Mouse (Mus musculus): Measurements from ENCODE around the gene Aplf. TPM values are rescaled to one million over a fixed set of nuclear protein-coding genes. Genes with fewer than 3 reads are reported as not detected.

Aplf gene
- polyA plus RNA-seq, 1 experiment from 2014 or later = 15.0 TPM

- H3K4me3 ChIP-seq (ENCODE audit: low read depth, low read length) = no peak overlapping the region; the same call in 1 of the 2 replicates
- 39% methylated on average over 7 of the region's 7 CpGs for WGBS
- H3K36me3 ChIP-seq (ENCODE audit: control insufficient read depth, insufficient read depth, low read length) = no peaks in the 10 kb centered on the region
- no peaks in the 10 kb centered on the region for H3K27me3 ChIP-seq (replicated peaks; ENCODE audit: control insufficient read depth, insufficient read depth, low read length)
- peak overlapping the region; percentile 75 for H3K4me2 ChIP-seq (ENCODE audit: low read length)
- ATAC-seq (replicated peaks; ENCODE audit: low FRiP score, low TSS enrichment, low read depth) (no peak), DNase-seq (ENCODE audit: low spot score) (peak; percentile 73)
- no peak overlapping the region for H3K27ac ChIP-seq (ENCODE audit: low read depth)
- no peaks in the 10 kb centered on the region for H3K9me3 ChIP-seq (ENCODE audit: control insufficient read depth, low read length)
- H3K9ac ChIP-seq (ENCODE audit: low read length) = no peak overlapping the region
- H3K4me1 ChIP-seq (replicated peaks; ENCODE audit: control insufficient read depth, insufficient read depth, low read length) = peaks cover 7% of the 10 kb centered on the region
These were observed 2.0 kb downstream of the Aplf start for GRCm38 (mm10) chr6:87669894-87670588.

GRCm38 (mm10) chr6:87668733-87669132 is 3.3 kb downstream of the Aplf start:
- H3K36me3 ChIP-seq (ENCODE audit: control insufficient read depth, insufficient read depth, low read length) = no peaks in the 10 kb centered on the region
- no peak overlapping the region for H3K9ac ChIP-seq (ENCODE audit: low read length)
- H3K9me3 ChIP-seq (ENCODE audit: control insufficient read depth, low read length) = no peaks in the 10 kb centered on the region
- DNase-seq (ENCODE audit: low spot score) = no peak
- H3K27me3 ChIP-seq (replicated peaks; ENCODE audit: control insufficient read depth, insufficient read depth, low read length) = no peaks in the 10 kb centered on the region
- peaks cover 7% of the 10 kb centered on the region for H3K4me1 ChIP-seq (replicated peaks; ENCODE audit: control insufficient read depth, insufficient read depth, low read length)
- H3K4me3 ChIP-seq (ENCODE audit: low read depth, low read length) = no peak overlapping the region
- ATAC-seq (replicated peaks; ENCODE audit: low FRiP score, low TSS enrichment, low read depth) = no peak
- no peak overlapping the region for H3K4me2 ChIP-seq (ENCODE audit: low read length)
- 86% methylated on average over 3 of the region's 3 CpGs for WGBS
- no peak overlapping the region for H3K27ac ChIP-seq (ENCODE audit: low read depth)

GRCm38 (mm10) chr6:87667804-87668203 is 4.2 kb downstream of the Aplf start:
- Histone ChIP-seq H3K36me3 (ENCODE audit: control insufficient read depth, insufficient read depth, low read length) (0 out of 2 replicates have a peak, but pooled peaks cover 2% of the 10 kb centered on the region), H3K27me3 (replicated peaks; ENCODE audit: control insufficient read depth, insufficient read depth, low read length) (no peaks in the 10 kb centered on the region), H3K4me2 (ENCODE audit: low read length) (no peak overlapping the region), H3K9me3 (ENCODE audit: control insufficient read depth, low read length) (no peaks in the 10 kb centered on the region), H3K4me1 (replicated peaks; ENCODE audit: control insufficient read depth, insufficient read depth, low read length) (peaks cover 7% of the 10 kb centered on the region), H3K27ac (ENCODE audit: low read depth) (no peak overlapping the region), H3K4me3 (ENCODE audit: low read depth, low read length) (no peak overlapping the region), H3K9ac (ENCODE audit: low read length) (no peak overlapping the region)
- ATAC-seq (replicated peaks; ENCODE audit: low FRiP score, low TSS enrichment, low read depth) = no peak
- 82% methylated on average over 8 of the region's 8 CpGs for WGBS
- no peak for DNase-seq (ENCODE audit: low spot score)

- WGBS = 90% methylated on average over 9 of the region's 9 CpGs
- Histone ChIP-seq H3K9ac (ENCODE audit: low read length) (no peak overlapping the region), H3K9me3 (ENCODE audit: control insufficient read depth, low read length) (no peaks in the 10 kb centered on the region), H3K4me3 (ENCODE audit: low read depth, low read length) (no peak overlapping the region), H3K4me2 (ENCODE audit: low read length) (no peak overlapping the region), H3K27me3 (replicated peaks; ENCODE audit: control insufficient read depth, insufficient read depth, low read length) (no peaks in the 10 kb centered on the region), H3K36me3 (ENCODE audit: control insufficient read depth, insufficient read depth, low read length) (0 out of 2 replicates have a peak, but pooled peaks cover 2% of the 10 kb centered on the region), H3K27ac (ENCODE audit: low read depth) (no peak overlapping the region), H3K4me1 (replicated peaks; ENCODE audit: control insufficient read depth, insufficient read depth, low read length) (no peaks in the 10 kb centered on the region)
- ATAC-seq (replicated peaks; ENCODE audit: low FRiP score, low TSS enrichment, low read depth) = no peak
- no peak for DNase-seq (ENCODE audit: low spot score)
These were observed 8.5 kb downstream of the Aplf start for GRCm38 (mm10) chr6:87663445-87663844.

- ATAC-seq (replicated peaks; ENCODE audit: low FRiP score, low TSS enrichment, low read depth) = no peak
These were observed 9.8 kb downstream of the Aplf start for GRCm38 (mm10) chr6:87662197-87662596.

GRCm38 (mm10) chr6:87661707-87662106 is 10.3 kb downstream of the Aplf start:
- Histone ChIP-seq H3K4me1 (replicated peaks; ENCODE audit: control insufficient read depth, insufficient read depth, low read length) (no peaks in the 10 kb centered on the region), H3K36me3 (ENCODE audit: control insufficient read depth, insufficient read depth, low read length) (0 out of 2 replicates have a peak, but pooled peaks cover 6% of the 10 kb centered on the region), H3K9me3 (ENCODE audit: control insufficient read depth, low read length) (no peaks in the 10 kb centered on the region), H3K9ac (ENCODE audit: low read length) (no peak overlapping the region), H3K4me2 (ENCODE audit: low read length) (no peak overlapping the region), H3K27ac (ENCODE audit: low read depth) (no peak overlapping the region), H3K4me3 (ENCODE audit: low read depth, low read length) (no peak overlapping the region), H3K27me3 (replicated peaks; ENCODE audit: control insufficient read depth, insufficient read depth, low read length) (no peaks in the 10 kb centered on the region)
- ATAC-seq (replicated peaks; ENCODE audit: low FRiP score, low TSS enrichment, low read depth) (no peak), DNase-seq (ENCODE audit: low spot score) (no peak)
- WGBS = 75% methylated on average over 2 of the region's 2 CpGs

More at GRCm38 (mm10) chr6:87662197-87662596, 9.8 kb downstream of the Aplf start:
- H3K4me1 ChIP-seq (replicated peaks; ENCODE audit: control insufficient read depth, insufficient read depth, low read length) = no peaks in the 10 kb centered on the region
- H3K36me3 ChIP-seq (ENCODE audit: control insufficient read depth, insufficient read depth, low read length) = 0 out of 2 replicates have a peak, but pooled peaks cover 6% of the 10 kb centered on the region
- H3K9ac ChIP-seq (ENCODE audit: low read length) = no peak overlapping the region
- H3K27me3 ChIP-seq (replicated peaks; ENCODE audit: control insufficient read depth, insufficient read depth, low read length) = no peaks in the 10 kb centered on the region
- no peak overlapping the region for H3K4me2 ChIP-seq (ENCODE audit: low read length)
- no peak for DNase-seq (ENCODE audit: low spot score)
- H3K9me3 ChIP-seq (ENCODE audit: control insufficient read depth, low read length) = no peaks in the 10 kb centered on the region
- WGBS = 75% methylated on average over 6 of the region's 6 CpGs
- no peak overlapping the region for H3K4me3 ChIP-seq (ENCODE audit: low read depth, low read length)
- H3K27ac ChIP-seq (ENCODE audit: low read depth) = no peak overlapping the region

GRCm38 (mm10) chr6:87658816-87659215 is 13.2 kb downstream of the Aplf start:
- no peaks in the 10 kb centered on the region for H3K9me3 ChIP-seq (ENCODE audit: control insufficient read depth, low read length)
- H3K9ac ChIP-seq (ENCODE audit: low read length) = no peak overlapping the region
- WGBS = 93% methylated on average over 4 of the region's 4 CpGs
- no peak overlapping the region for H3K4me3 ChIP-seq (ENCODE audit: low read depth, low read length)
- no peak overlapping the region for H3K27ac ChIP-seq (ENCODE audit: low read depth)
- H3K36me3 ChIP-seq (ENCODE audit: control insufficient read depth, insufficient read depth, low read length) = 0 out of 2 replicates have a peak, but pooled peaks cover 8% of the 10 kb centered on the region
- DNase-seq (ENCODE audit: low spot score) = no peak
- H3K4me1 ChIP-seq (replicated peaks; ENCODE audit: control insufficient read depth, insufficient read depth, low read length) = no peaks in the 10 kb centered on the region
- H3K4me2 ChIP-seq (ENCODE audit: low read length) = no peak overlapping the region
- H3K27me3 ChIP-seq (replicated peaks; ENCODE audit: control insufficient read depth, insufficient read depth, low read length) = no peaks in the 10 kb centered on the region
- ATAC-seq (replicated peaks; ENCODE audit: low FRiP score, low TSS enrichment, low read depth) = no peak

GRCm38 (mm10) chr6:87653904-87654638 is 17.9 kb downstream of the Aplf start:
- Histone ChIP-seq H3K9ac (ENCODE audit: low read length) (no peak overlapping the region), H3K36me3 (ENCODE audit: control insufficient read depth, insufficient read depth, low read length) (0 out of 2 replicates have a peak, but pooled peaks cover 10% of the 10 kb centered on the region), H3K27ac (ENCODE audit: low read depth) (no peak overlapping the region), H3K4me2 (ENCODE audit: low read length) (no peak overlapping the region), H3K4me3 (ENCODE audit: low read depth, low read length) (no peak overlapping the region), H3K27me3 (replicated peaks; ENCODE audit: control insufficient read depth, insufficient read depth, low read length) (no peaks in the 10 kb centered on the region), H3K4me1 (replicated peaks; ENCODE audit: control insufficient read depth, insufficient read depth, low read length) (no peaks in the 10 kb centered on the region), H3K9me3 (ENCODE audit: control insufficient read depth, low read length) (no peaks in the 10 kb centered on the region)
- ATAC-seq (replicated peaks; ENCODE audit: low FRiP score, low TSS enrichment, low read depth) (no peak), DNase-seq (ENCODE audit: low spot score) (no peak)
- 57% methylated on average over 8 of the region's 8 CpGs for WGBS
